Mouse (Mus musculus): ENCODE data around the gene Nupl2. TPM values are rescaled to one million over a fixed set of nuclear protein-coding genes. Genes with fewer than 3 reads are reported as not detected.

The Nupl2 gene
- total and polyA plus RNA-seq, 3 experiments, result 5.8 to 7.6 (median 7.4) TPM

- Histone ChIP-seq H3K27me3 (ENCODE audit: control insufficient read depth, insufficient read depth, low read length) (no peaks in the 10 kb centered on the region), H3K4me1 (ENCODE audit: control insufficient read depth, insufficient read depth, low read length) (no peaks in the 10 kb centered on the region), H3K79me2 (replicated peaks; ENCODE audit: control insufficient read depth, insufficient read depth, low read length) (no peaks in the 10 kb centered on the region), H3K27ac (no peak overlapping the region), H3K4me3 (no peak overlapping the region), H3K36me3 (ENCODE audit: control insufficient read depth, insufficient read depth, low read length) (no peaks in the 10 kb centered on the region), H3K9ac (ENCODE audit: low read depth, low read length) (no peak overlapping the region)
- TF ChIP-seq POLR2A (IDR thresholded peaks at IDR 0.05; ENCODE audit: insufficient read depth, low read depth, low read length) (no peak), CTCF (IDR thresholded peaks at IDR 0.05) (no peak), EP300 (IDR thresholded peaks at IDR 0.05; ENCODE audit: insufficient read depth, low read depth, low read length) (no peak)
- intact Hi-C loops (cut with DNase I), result no loop called here
- no peak for DNase-seq
- 79% methylated on average over 2 of the region's 2 CpGs for WGBS
These were observed 27.1 kb downstream of the Nupl2 start for GRCm38 (mm10) chr5:24191821-24192220.

DNA sequence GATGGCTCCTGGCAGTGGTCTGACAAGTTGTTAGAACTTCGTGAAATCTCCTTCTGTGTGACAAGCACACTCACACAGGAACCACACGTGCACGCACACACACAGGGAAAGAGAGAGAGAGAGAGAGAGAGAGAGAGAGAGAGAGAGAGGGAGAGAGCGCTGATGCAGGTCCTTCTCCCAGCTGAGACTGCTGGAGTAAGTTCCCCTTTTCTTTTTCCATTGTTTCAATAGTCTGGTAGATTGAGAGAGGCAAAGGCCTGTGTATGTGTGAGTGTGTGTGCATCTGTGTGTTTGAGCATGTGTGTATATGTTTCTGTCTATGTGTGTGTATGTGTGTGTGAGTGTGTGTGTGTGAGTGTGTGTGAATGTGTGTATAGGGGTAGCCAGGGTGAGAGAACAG is 36.2 kb downstream of the Nupl2 start:
- H3K4me3 ChIP-seq, result no peak overlapping the region
- 70% methylated on average over 4 of the region's 4 CpGs for WGBS
- intact Hi-C loops (cut with DNase I), result no loop called here

DNA sequence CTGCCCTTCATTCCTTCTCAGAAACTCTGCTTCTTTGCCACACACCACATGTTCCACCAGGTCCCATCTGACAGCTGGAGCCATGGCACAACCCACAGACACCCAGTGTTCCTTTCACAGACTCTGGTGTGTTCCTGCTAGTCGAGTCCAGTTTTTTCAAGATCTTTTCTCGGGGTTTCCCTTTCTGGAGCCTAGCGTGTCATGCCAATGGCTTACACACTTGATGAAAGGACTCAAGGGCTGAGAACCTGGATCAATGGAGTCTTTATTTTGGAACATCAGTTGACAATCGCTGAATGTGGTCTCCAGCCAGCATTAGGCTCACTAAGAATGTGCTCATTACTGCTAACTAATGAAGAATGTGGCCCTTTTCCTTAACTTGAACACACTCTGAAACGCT is 37.7 kb downstream of the Nupl2 start:
- Histone ChIP-seq H3K36me3 (ENCODE audit: control insufficient read depth, insufficient read depth, low read length) (no peaks in the 10 kb centered on the region), H3K27me3 (ENCODE audit: control insufficient read depth, insufficient read depth, low read length) (no peaks in the 10 kb centered on the region), H3K4me1 (ENCODE audit: control insufficient read depth, insufficient read depth, low read length) (no peaks in the 10 kb centered on the region), H3K4me3 (no peak overlapping the region), H3K27ac (no peak overlapping the region), H3K9ac (ENCODE audit: low read depth, low read length) (no peak overlapping the region), H3K79me2 (replicated peaks; ENCODE audit: control insufficient read depth, insufficient read depth, low read length) (no peaks in the 10 kb centered on the region)
- no peak for DNase-seq
- intact Hi-C loops (cut with DNase I), result no loop called here
- no peak for TF ChIP-seq POLR2A (IDR thresholded peaks at IDR 0.05; ENCODE audit: insufficient read depth, low read depth, low read length)
- TF ChIP-seq EP300 (IDR thresholded peaks at IDR 0.05; ENCODE audit: insufficient read depth, low read depth, low read length), result no peak
- no peak for TF ChIP-seq CTCF (IDR thresholded peaks at IDR 0.05)
- 70% methylated on average over 5 of the region's 5 CpGs for WGBS

More for the DNA sequence above, 36.2 kb downstream of the Nupl2 start:
- H3K79me2 ChIP-seq (replicated peaks; ENCODE audit: control insufficient read depth, insufficient read depth, low read length), result no peaks in the 10 kb centered on the region
- H3K4me1 ChIP-seq (ENCODE audit: control insufficient read depth, insufficient read depth, low read length), result no peaks in the 10 kb centered on the region
- no peak for DNase-seq
- no peak overlapping the region for H3K9ac ChIP-seq (ENCODE audit: low read depth, low read length)
- TF ChIP-seq CTCF (IDR thresholded peaks at IDR 0.05), result no peak
- TF ChIP-seq POLR2A (IDR thresholded peaks at IDR 0.05; ENCODE audit: insufficient read depth, low read depth, low read length), result no peak
- no peak for TF ChIP-seq EP300 (IDR thresholded peaks at IDR 0.05; ENCODE audit: insufficient read depth, low read depth, low read length)
- no peak overlapping the region for H3K27ac ChIP-seq
- no peaks in the 10 kb centered on the region for H3K36me3 ChIP-seq (ENCODE audit: control insufficient read depth, insufficient read depth, low read length)
- no peaks in the 10 kb centered on the region for H3K27me3 ChIP-seq (ENCODE audit: control insufficient read depth, insufficient read depth, low read length)

GRCm38 (mm10) chr5:24203266-24203665 is 38.5 kb downstream of the Nupl2 start:
- TF ChIP-seq POLR2A (IDR thresholded peaks at IDR 0.05; ENCODE audit: insufficient read depth, low read depth, low read length) (no peak), EP300 (IDR thresholded peaks at IDR 0.05; ENCODE audit: insufficient read depth, low read depth, low read length) (no peak), CTCF (IDR thresholded peaks at IDR 0.05) (no peak)
- intact Hi-C loops (cut with DNase I), result no loop called here
- H3K27ac ChIP-seq, result no peak overlapping the region
- no peak for DNase-seq
- no peak overlapping the region for H3K4me3 ChIP-seq
- no peaks in the 10 kb centered on the region for H3K27me3 ChIP-seq (ENCODE audit: control insufficient read depth, insufficient read depth, low read length)
- no peak overlapping the region for H3K9ac ChIP-seq (ENCODE audit: low read depth, low read length)
- H3K79me2 ChIP-seq (replicated peaks; ENCODE audit: control insufficient read depth, insufficient read depth, low read length), result no peaks in the 10 kb centered on the region
- H3K36me3 ChIP-seq (ENCODE audit: control insufficient read depth, insufficient read depth, low read length), result no peaks in the 10 kb centered on the region
- 80% methylated on average over 5 of the region's 5 CpGs for WGBS
- no peaks in the 10 kb centered on the region; the same call in 1 of the 2 replicates for H3K4me1 ChIP-seq (ENCODE audit: control insufficient read depth, insufficient read depth, low read length)

DNA sequence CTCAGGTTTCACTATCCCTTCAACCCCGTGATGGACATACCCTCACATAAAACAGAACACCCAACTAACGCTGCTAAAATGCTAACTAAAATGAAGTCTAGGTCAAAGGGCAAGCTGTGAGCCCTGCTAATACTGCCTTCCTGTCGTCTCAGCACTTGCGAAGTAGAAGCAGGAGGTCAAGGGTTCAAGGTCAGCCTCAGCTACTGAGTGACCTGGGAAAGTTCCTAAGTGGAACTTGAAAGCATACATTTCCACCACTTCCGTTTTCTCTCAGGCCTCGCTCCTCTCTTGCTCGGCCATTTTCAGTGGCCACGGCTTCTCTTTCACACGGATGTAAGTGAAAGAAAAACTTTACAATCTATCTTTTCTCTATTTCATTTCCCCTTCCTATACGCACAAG is 43.2 kb downstream of the Nupl2 start:
- TF ChIP-seq EP300 (IDR thresholded peaks at IDR 0.05; ENCODE audit: insufficient read depth, low read depth, low read length) (no peak), POLR2A (IDR thresholded peaks at IDR 0.05; ENCODE audit: insufficient read depth, low read depth, low read length) (no peak), CTCF (IDR thresholded peaks at IDR 0.05) (no peak)
- no peaks in the 10 kb centered on the region for H3K79me2 ChIP-seq (replicated peaks; ENCODE audit: control insufficient read depth, insufficient read depth, low read length)
- H3K4me1 ChIP-seq (ENCODE audit: control insufficient read depth, insufficient read depth, low read length), result no peaks in the 10 kb centered on the region; the same call in 1 of the 2 replicates
- no peak overlapping the region for H3K9ac ChIP-seq (ENCODE audit: low read depth, low read length)
- no peak for DNase-seq
- H3K27me3 ChIP-seq (ENCODE audit: control insufficient read depth, insufficient read depth, low read length), result no peaks in the 10 kb centered on the region; the same call in 1 of the 2 replicates
- no peak overlapping the region for H3K27ac ChIP-seq
- no peak overlapping the region for H3K4me3 ChIP-seq
- 49% methylated on average over 10 of the region's 10 CpGs for WGBS
- H3K36me3 ChIP-seq (ENCODE audit: control insufficient read depth, insufficient read depth, low read length), result no peaks in the 10 kb centered on the region
- intact Hi-C loops (cut with DNase I), result no loop called here

DNA sequence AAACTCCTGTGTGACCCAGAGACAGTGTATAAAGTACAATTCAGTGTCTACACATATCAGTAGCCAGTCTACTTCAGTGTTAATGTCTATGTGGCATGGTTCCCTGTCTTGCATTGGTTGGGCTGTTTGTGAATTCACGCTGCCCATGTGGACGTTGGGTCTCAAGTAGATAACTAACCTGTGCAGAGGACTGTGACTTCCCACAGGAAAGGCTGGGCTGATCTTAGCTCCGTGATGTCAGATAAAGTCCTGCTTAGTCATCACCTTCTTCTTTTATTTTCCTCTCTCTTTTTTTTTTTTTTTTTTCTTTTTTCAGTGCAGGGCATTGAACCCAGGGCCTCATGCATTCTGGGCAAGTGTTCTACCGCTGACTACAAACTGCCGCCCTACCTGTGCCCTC is 43.7 kb downstream of the Nupl2 start:
- Histone ChIP-seq H3K4me1 (ENCODE audit: control insufficient read depth, insufficient read depth, low read length) (no peaks in the 10 kb centered on the region; the same call in 1 of the 2 replicates), H3K27me3 (ENCODE audit: control insufficient read depth, insufficient read depth, low read length) (no peaks in the 10 kb centered on the region; the same call in 1 of the 2 replicates), H3K9ac (ENCODE audit: low read depth, low read length) (no peak overlapping the region), H3K27ac (no peak overlapping the region), H3K36me3 (ENCODE audit: control insufficient read depth, insufficient read depth, low read length) (no peaks in the 10 kb centered on the region), H3K79me2 (replicated peaks; ENCODE audit: control insufficient read depth, insufficient read depth, low read length) (no peaks in the 10 kb centered on the region), H3K4me3 (no peak overlapping the region)
- intact Hi-C loops (cut with DNase I), result no loop called here
- TF ChIP-seq CTCF (IDR thresholded peaks at IDR 0.05) (no peak), EP300 (IDR thresholded peaks at IDR 0.05; ENCODE audit: insufficient read depth, low read depth, low read length) (no peak), POLR2A (IDR thresholded peaks at IDR 0.05; ENCODE audit: insufficient read depth, low read depth, low read length) (no peak)
- no peak for DNase-seq
- 60% methylated on average over 5 of the region's 5 CpGs for WGBS

Measured in heart, adult 2 months (tissue).